Mouse (Mus musculus) spleen, adult 18-20 months (tissue): ENCODE data around the gene Sost.

Source experiments
- DNase-seq, 2 experiments: peaks; one replicate each; pipeline ENCODE4 v3.0.0; 2022; ENCODE audit warnings: mixed read lengths in 2 of 2

Gene Sost

DNA sequence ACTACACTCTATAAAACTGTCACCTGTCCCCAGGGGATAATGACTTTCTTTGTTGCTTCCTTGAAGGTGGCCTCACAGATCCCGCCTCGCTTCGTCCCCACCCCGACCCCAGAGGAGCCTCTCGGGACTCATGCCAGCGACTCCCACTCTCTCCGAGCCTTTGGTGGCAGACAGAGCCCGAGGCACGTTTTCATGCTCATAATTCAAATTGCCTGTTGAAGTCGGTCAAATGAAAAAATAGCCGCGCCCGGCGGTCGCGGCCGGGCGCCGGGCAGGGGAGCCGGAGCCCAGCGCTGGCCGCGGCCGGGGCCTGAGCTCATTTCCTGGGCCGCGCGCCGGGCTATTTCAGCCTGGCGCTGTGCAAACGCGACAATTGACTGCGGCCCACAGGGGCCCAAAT, 29.7 kb downstream of the Sost start:
- no peak for DNase-seq

DNA sequence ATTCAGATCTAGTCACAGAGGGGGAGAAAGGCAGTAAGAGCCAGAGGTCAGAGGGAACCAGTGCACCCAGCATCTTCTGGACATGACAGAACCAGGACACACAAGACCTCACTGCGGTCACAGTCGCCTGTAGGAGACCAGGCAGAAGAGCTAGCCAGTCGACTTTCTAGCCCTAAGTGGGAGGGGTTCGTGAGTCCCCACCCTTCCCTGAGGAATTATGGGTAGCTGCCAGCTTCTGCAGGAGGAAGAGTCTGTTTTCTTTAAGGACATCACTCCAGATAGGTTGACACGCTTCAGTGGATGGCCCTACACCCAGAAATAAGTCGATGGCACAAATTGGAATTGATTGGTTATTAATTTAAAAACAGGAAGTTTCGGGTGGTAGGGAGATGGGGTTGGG, 30.4 kb downstream of the Sost start:
- no peak for DNase-seq

DNA sequence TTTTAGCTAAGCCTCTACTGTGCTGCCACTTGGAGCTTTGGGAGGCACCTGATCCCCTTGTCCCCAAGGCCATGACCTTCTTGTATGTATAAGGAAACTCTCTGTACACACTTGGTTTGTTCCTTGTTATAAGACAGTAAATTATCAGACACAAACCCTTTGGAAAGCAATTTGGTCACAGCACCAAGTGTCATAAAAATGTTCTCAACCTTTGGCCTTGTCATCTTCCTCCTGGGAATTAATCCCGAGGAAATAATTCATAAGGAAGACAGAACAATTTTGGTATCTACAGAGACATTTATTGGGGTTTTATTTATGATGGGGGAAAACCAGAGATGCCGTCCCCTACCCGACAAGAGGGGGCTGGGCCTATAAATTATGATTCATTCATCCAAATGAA, 31.1 kb downstream of the Sost start:
- DNase-seq: no peak

DNA sequence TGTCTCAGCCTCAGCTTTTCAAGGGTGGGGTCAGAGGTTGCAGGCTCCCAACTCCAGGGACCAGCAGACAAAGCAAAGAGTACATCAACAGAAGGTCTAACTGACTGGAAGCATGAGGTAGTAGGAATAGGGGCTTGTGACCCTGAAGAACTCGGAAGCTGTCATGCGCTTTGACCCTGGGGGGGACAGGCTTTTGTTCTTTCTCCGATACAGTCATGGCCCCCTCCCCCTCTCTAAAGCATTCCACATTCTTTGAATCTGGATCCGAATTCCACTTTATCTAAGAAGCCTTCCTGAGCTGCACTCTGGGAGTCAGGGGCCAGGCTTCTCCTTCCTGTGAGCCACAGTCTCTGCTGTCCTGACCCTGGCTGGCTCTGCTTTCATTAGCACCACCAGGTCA, 34.8 kb downstream of the Sost start:
- DNase-seq: no peak

DNA sequence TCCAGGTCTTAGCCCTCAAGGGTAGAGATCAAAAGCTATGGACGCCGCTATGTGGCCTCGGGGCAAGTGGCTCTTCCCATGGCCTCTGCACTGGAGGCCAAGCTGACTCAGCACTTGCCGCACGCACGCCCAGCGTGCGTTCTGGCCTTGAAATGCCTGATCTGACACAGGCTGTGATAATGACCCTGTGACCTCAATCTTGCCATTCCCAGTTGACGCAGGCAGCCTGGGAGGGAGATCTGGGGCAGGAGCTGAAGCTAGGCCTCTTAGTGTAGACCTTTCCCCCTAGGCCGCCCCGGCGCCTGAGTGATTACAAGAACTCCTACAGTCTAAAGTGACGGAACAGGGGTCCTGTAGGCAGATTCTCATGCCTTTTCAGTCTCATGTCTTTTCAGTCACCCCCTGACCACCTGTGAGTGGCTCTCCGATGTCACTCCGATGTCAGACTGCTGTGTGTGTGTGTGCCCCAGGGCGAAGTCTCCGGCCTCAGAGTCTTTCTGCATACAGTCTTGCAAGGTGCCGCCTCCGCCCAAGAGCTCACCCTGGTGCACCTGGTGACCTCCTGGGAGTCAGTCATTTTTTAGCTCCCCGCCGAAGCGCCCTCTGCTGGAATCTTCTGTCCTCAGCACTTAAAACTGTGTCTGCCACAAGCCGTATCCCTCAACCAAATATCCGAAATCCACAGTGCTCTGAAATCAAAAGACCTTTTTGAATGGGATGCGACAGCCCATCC, 38.6 kb downstream of the Sost start:
- DNase-seq: peak; percentile 22 to 53

DNA sequence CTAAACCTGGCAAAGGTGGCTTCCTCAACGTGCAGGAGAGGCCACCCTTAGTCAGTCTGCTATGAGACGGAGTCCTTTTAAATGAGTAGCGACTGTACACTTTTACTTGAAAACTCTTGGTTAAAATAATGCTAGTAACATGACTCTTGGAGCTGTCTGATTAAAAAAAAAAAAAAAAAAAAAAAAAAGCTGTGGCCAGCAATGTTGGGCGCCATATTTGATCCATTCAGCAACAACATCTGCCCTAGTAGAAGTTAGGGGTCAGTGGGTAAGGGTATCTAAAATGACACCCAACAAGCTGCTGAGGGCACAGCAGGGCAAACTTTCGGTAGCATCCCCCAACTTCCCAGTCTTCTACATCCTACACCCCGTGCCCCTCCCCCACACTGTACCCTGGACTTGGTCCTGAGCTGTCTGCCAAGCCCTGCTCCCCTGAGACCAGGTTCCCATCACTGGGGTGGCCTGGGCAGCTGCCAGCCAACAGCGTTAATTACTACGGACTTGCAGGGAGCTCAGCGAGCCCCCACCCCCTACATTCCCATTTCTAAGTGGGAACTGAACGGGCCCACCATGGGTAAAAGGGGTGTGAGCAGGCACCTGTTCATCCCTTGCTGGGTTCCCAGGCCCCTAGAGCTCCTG, 39.7 kb downstream of the Sost start:
- DNase-seq: no peak

DNA sequence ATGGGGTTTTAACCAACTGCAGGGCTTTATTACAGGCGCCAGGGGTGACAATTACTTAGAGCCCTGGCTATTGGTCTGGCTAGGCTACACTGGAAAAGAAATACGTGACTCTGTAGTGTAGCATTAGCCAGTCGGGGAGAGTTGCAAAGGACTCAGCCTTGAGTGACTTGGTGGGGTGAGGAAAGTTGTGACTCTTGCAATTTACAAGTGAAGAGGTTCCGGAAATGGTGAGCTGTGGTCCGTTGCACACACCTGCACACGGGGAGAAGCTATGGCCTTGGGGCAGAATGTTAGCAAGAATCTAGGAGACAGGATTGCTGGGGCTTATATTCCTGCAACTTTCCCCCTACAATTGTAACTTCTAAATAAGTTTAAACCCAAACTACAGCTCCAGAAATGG, 41.2 kb downstream of the Sost start:
- no peak for DNase-seq

DNA sequence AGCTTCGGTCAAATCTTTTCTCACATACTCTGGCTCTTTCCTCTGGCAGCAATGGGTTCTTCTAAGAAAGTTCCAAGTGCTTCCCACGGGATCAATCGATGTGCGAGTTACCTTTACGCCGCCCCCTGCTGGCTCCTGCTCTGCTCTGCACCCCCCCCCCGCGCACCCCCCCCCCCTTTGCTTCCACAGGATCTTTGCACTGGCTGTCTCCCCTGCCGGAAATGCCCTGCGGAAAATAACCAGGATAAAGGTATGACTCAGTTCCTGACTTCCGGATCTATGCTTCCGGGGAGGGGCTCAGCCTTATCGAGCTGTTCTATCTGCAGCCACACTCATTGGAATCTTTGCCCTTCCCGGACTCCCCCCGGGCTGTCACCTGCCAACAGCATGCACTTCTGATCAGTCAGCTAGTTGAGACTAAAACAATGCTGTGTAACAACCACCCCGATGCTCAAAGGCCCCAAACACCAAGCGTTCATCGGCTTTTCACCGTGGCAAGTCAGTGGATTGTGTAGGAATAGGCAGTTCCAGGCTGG, 42.3 kb downstream of the Sost start:
- no peak for DNase-seq

DNA sequence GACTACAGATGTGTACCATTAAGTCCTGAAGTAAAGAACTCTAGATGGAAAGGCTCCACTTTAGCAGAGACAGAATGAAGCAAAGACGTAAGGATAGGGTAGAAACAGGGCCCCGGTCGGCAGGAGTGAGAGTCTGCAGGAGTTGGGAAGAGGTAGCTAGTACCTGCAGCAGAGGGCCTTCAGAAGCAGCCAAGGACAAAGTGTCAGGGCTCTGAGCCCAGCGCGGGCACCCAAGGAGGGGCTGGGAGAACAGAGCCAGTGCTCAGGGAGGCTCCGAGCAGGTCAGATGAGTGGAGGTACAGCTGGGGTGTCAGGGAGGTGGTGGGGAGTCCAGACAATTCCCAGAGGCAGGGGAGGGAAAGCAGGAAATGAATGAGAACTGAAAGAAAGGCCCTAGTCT, 42.8 kb downstream of the Sost start:
- DNase-seq: no peak

DNA sequence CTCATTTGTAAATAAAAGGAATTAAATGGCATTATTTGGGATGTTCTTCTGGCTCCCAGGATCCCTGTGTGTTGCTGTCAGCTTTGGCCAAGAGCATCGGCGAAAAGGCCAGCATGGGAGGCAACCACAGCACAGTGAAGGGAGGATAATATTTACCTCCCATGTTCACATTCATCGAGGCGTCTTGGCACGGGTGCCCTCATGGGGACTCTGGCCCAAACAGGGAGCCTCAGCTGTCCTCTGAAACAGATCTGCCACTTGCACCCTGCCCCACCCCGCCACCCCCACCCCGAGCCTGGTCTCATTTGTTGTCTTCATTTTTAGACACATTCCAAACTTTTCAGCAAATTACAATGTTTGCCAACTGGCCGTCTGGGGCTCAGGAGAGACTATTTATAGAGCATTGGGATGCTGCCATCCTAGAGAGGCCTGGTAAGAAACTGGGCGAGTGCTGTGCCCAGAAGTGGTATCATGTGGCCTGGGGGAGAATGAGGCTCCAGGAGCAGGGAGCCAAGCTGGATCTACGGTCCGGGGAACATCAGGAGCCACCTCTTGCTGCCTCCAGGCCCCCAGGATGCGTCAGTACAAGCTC, 45.4 kb downstream of the Sost start:
- no peak for DNase-seq

DNA sequence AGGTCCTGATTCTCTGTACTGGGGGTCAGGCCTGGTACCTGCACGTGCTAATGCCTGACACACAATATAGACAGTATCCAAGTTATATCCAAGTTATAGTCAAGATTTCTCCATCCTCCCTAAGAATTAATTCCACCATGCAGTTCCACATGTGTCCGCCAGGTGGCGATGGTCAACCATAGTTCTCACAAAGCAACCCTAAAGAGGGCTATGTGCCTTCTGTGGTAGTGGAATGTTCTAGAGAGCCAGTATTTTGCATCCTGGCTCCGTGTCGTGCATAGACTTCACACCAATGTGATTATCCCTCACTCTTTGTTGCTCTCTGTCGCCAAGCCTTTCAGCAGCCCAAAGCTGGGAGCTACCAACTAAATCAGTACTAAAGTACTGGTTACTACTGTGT, 47.2 kb downstream of the Sost start:
- peak; percentile 54 to 79 for DNase-seq

DNA sequence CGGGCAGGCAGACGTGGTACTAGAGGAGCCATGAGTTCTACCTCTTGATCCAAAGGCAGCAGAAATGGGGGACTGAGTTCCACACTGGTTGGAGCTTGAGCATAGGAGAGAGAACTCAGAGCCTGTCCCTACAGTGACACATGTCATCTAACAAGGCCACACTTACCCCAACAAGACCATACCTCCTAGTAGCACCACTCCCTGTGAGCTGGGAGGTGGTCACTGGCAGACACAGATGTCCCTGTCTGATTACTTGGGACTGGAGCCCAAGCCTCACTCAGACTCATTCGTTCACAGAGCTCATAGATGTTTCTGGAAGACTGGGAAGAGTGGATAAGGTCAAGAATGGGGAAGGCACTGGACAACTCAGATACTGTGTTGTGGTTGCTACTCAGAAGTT, 48.2 kb downstream of the Sost start:
- DNase-seq: no peak

DNA sequence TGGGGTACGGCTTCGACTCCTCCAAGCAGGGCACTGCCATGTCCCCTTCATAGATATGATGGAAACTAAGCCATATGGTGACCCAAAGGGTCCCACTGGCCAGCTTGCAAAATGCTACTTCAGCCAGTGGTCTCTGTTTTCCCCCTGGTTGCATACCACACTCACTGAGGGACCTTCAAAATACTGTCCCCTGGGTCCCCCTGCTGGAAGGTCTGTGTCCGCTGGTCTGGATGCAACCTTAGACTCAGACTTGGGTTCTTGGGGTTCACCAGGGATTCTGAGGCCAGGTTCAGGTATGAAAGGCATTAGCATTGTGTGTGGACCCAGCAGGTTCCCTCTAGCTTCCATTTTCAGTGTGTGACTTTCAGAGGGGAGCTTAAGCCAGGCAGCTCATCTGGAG, 50.0 kb downstream of the Sost start:
- DNase-seq: no peak

DNA sequence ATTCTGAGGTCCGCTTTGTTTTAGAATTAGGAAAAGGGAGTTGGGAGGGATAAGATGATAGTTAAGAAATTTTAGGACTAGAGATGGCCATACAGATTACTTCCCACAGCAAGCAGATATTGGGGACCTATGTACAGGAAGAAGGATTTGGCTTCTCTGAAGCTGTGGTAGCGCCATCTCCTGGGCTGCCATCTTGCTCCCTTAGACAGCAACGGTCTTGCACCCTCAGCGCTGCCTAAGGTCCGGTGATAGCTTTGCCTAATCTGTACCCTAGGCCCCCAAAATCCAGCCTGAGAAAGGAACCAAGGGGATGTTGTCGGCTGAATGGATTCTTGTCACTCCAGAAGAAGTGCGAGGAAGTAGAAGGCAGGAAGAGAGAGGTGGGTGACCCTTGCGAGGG, 53.2 kb downstream of the Sost start:
- DNase-seq: no peak
